ENCODE assay signal across 14 mouse cellular contexts in the genomic region with DNA sequence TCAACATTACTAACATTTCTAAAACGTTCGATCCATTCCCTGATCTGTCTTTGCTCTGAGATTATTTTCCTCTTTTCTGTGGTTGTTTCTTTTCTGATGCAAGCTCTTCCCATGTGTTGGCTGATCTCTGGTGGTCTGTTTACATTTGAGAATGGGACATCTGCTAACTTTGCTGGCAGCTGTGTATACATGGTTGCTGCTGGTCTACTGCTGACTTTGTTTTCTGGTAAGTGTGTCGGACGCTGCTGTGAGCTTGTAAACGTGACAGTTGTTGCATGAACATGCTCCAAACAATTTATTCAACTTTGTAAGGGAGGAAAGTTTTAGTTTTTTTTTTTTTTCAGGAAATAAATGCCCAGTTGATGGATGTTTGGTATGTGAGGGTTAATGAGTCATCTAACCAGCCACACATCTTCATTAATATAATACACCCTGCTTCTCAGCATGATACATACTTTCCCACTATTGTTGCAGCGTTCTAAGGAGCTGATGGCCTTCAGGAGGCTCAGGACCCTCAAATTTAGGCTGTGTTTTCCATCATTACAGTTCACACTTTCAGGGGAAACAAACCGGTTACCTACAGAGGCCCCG. TPM values are rescaled to one million over a fixed set of nuclear protein-coding genes. Genes with fewer than 3 reads are reported as not detected.
DNase-seq lines count a peak whose midpoint lies in the region; ATAC-seq and TF ChIP-seq lines count a peak whose summit lies in the region.
"Had no signal": no experiment of that assay in that cellular context is flagged by ENCODE, and none has a peak within 500 bp of the region (broad histone marks: within the 10 kb centered on the region; RNA-seq: fewer than 3 reads in every experiment).

No protein-coding gene starts in this region.

- H3K36me3 ChIP-seq in kidney, postnatal 0 days (ENCODE audit: insufficient read depth, low read length) = no peaks in the 10 kb centered on the region
- no peaks in the 10 kb centered on the region for H3K36me3 ChIP-seq in midbrain, embryonic 12.5 days
- no peaks in the 10 kb centered on the region for H3K36me3 ChIP-seq in midbrain, postnatal 0 days (ENCODE audit: insufficient read depth, low read length)
- H3K36me3 ChIP-seq in myocyte (ENCODE audit: control insufficient read depth, insufficient read depth) = no peaks in the 10 kb centered on the region

- H3K9me3 ChIP-seq in kidney, postnatal 0 days (replicated peaks; ENCODE audit: low read length) = no peaks in the 10 kb centered on the region
- no peaks in the 10 kb centered on the region for H3K9me3 ChIP-seq in midbrain, embryonic 12.5 days
- no peaks in the 10 kb centered on the region for H3K9me3 ChIP-seq in midbrain, postnatal 0 days (ENCODE audit: low read length)

- H3ac ChIP-seq in myocyte (ENCODE audit: control insufficient read depth, insufficient read length) = no peak overlapping the region

- peaks cover 5% of the 10 kb centered on the region; the same call in 1 of the 2 replicates for H3K4me1 ChIP-seq in kidney, postnatal 0 days (replicated peaks; ENCODE audit: insufficient read depth, low read length)
- peaks cover 13% of the 10 kb centered on the region; the same call in 1 of the 2 replicates for H3K4me1 ChIP-seq in midbrain, embryonic 12.5 days
- no peaks in the 10 kb centered on the region for H3K4me1 ChIP-seq in midbrain, postnatal 0 days (ENCODE audit: insufficient read depth, low read length)

- H3K4me2 ChIP-seq in kidney, postnatal 0 days (ENCODE audit: low read length) = no peak overlapping the region
- H3K4me2 ChIP-seq in midbrain, embryonic 12.5 days (replicated peaks) = no peak overlapping the region
- no peak overlapping the region for H3K4me2 ChIP-seq in midbrain, postnatal 0 days (ENCODE audit: low read depth, low read length, poor library complexity, severe bottlenecking)
- H3K4me2 ChIP-seq in myocyte (ENCODE audit: low read depth) = peak overlapping the region; percentile 60
- H3K4me2 ChIP-seq: limb, embryonic 12.5 days had no signal

- no peak overlapping the region for H3K9ac ChIP-seq in kidney, postnatal 0 days (ENCODE audit: low read depth, low read length)
- H3K9ac ChIP-seq in midbrain, embryonic 12.5 days (replicated peaks) = no peak overlapping the region
- H3K9ac ChIP-seq in midbrain, postnatal 0 days (replicated peaks; ENCODE audit: low read length, poor library complexity, severe bottlenecking) = no peak overlapping the region
- H3K9ac ChIP-seq: limb, embryonic 12.5 days had no signal

- in situ Hi-C loops in Patski (cut with MboI; ENCODE audit: low pct_unique_long_range_greater_than_20kb) = no loop called here

- DNase-seq in kidney, postnatal 0 days (ENCODE audit: low spot score) = peak; percentile 41
- no peak for DNase-seq in kidney, adult 11 months
- no peak for DNase-seq in midbrain, postnatal 0 days (ENCODE audit: low spot score)
- no peak for DNase-seq in Patski (ENCODE audit: low read depth, low spot score)
- no peak for DNase-seq in layer of hippocampus, adult 18-20 months (ENCODE audit: low spot score in 2 of 2)
- no peak for DNase-seq in urinary bladder, postnatal 10 days (ENCODE audit: low spot score)
- DNase-seq: adrenal gland, adult 2 months; cerebellum, adult 2 months; embryo, embryonic 11 days; kidney, postnatal 4 days; thymus, postnatal 25 days had no signal

- no peak overlapping the region for H3K4me3 ChIP-seq in kidney, postnatal 0 days (replicated peaks; ENCODE audit: low read depth, low read length)
- no peak overlapping the region for H3K4me3 ChIP-seq in midbrain, embryonic 12.5 days
- no peak overlapping the region for H3K4me3 ChIP-seq in midbrain, postnatal 0 days (ENCODE audit: low read depth, low read length)
- no peak overlapping the region for H3K4me3 ChIP-seq in myocyte
- H3K4me3 ChIP-seq: limb, embryonic 12.5 days had no signal

- no peak overlapping the region for H3K27ac ChIP-seq in kidney, postnatal 0 days
- H3K27ac ChIP-seq in midbrain, embryonic 12.5 days (replicated peaks) = peak overlapping the region; percentile 52; the same call in 1 of the 2 replicates
- H3K27ac ChIP-seq in midbrain, postnatal 0 days (ENCODE audit: low read depth, low read length) = no peak overlapping the region
- H3K27ac ChIP-seq: limb, embryonic 12.5 days had no signal

- no peak for TF ChIP-seq POLR2A in myocyte (IDR thresholded peaks at IDR 0.05; ENCODE audit: insufficient read length, low read depth)

- no peaks in the 10 kb centered on the region for H3K27me3 ChIP-seq in kidney, postnatal 0 days (ENCODE audit: insufficient read depth, low read length)
- no peaks in the 10 kb centered on the region for H3K27me3 ChIP-seq in midbrain, embryonic 12.5 days
- no peaks in the 10 kb centered on the region for H3K27me3 ChIP-seq in midbrain, postnatal 0 days (ENCODE audit: insufficient read depth, low read length)
- H3K27me3 ChIP-seq in Patski (no peaks in the 10 kb centered on the region), myocyte (ENCODE audit: control insufficient read depth, insufficient read depth, insufficient read length) (no peaks in the 10 kb centered on the region)
- H3K27me3 ChIP-seq: limb, embryonic 12.5 days had no signal

- POLR2A ChIA-PET in Patski (lab: Charles Lee) = interaction anchor here (1.5 kb wide), 1 partner anchor 21 kb away, joined by 6 read pairs; a partner anchor contains a TSS

- no peak for TF ChIP-seq CTCF in kidney, postnatal 0 days (IDR thresholded peaks at IDR 0.05; ENCODE audit: low read depth)
- TF ChIP-seq CTCF in midbrain, postnatal 0 days (IDR thresholded peaks at IDR 0.05) = no peak
- no peak for TF ChIP-seq CTCF in Patski (IDR thresholded peaks at IDR 0.05)

- CTCF ChIA-PET in Patski (lab: Charles Lee) = interaction anchor here (1.0 to 1.6 kb wide), 2 partner anchors 11 to 15 kb away, joined by 4 to 5 read pairs; no protein-coding TSS in a partner anchor

- WGBS in kidney, postnatal 0 days = 47% methylated on average over 8 of the region's 8 CpGs
- WGBS in midbrain, embryonic 12.5 days = 66% methylated on average over 8 of the region's 8 CpGs
- 61% methylated on average over 8 of the region's 8 CpGs for WGBS in midbrain, postnatal 0 days

- ATAC-seq in kidney, postnatal 0 days (replicated peaks; ENCODE audit: low FRiP score, low read depth) = no peak
- no peak for ATAC-seq in midbrain, embryonic 12.5 days (ENCODE audit: low FRiP score, low read depth)
- no peak for ATAC-seq in midbrain, postnatal 0 days (ENCODE audit: low FRiP score)
- peak; percentile 51 for ATAC-seq in Patski

- peaks cover 21% of the 10 kb centered on the region for H3K79me2 ChIP-seq in myocyte (ENCODE audit: control insufficient read depth, insufficient read depth)

TF ChIP-seq in myocyte, 11 proteins besides CTCF, POLR2A, EP300 and RAD21:
- TF ChIP-seq MYOD1 (IDR thresholded peaks at IDR 0.05; ENCODE audit: control insufficient read depth in 1 of 3, insufficient read length in 2 of 3, low read depth in 2 of 3) (peak in 2 of 3 experiments; percentile 74 to 77), TCF12 (IDR thresholded peaks at IDR 0.05; ENCODE audit: insufficient read depth, poor library complexity, severe bottlenecking) (peak; percentile 60), MYOG (IDR thresholded peaks at IDR 0.05; ENCODE audit: control insufficient read depth in 1 of 3, insufficient read depth in 1 of 3, insufficient read length in 2 of 3, low read depth in 2 of 3) (peak in 1 of 3 experiments; percentile 46), USF1 (IDR thresholded peaks at IDR 0.05; ENCODE audit: low read depth) (no peak), E2F4 (IDR thresholded peaks at IDR 0.05; ENCODE audit: insufficient read depth) (no peak), POLR2AphosphoS2 (IDR thresholded peaks at IDR 0.05; ENCODE audit: insufficient read length, low read depth) (no peak), MAX (IDR thresholded peaks at IDR 0.05; ENCODE audit: low read depth) (no peak), TCF3 (IDR thresholded peaks at IDR 0.05; ENCODE audit: insufficient read length, low read depth) (peak; percentile 2), REST (IDR thresholded peaks at IDR 0.05; ENCODE audit: insufficient read depth, insufficient read length) (no peak), SRF (IDR thresholded peaks at IDR 0.05; ENCODE audit: control insufficient read depth, insufficient read length, low read depth) (no peak), CEBPB (IDR thresholded peaks at IDR 0.05; ENCODE audit: insufficient read depth, poor library complexity, severe bottlenecking) (peak; percentile 59; the same call in 1 of the 2 replicates)

RNA-seq across cellular contexts. Expression of a gene that starts 21.3 kb away (rescaled TPM):
- polyA plus RNA-seq in kidney, postnatal 0 days (2015; fragmentation: Nextera tagmentation; extraction: Ambion mirVana) = 6.1 and 6.6 TPM in 2 replicates
- 2.8 and 3.2 TPM in 2 replicates for polyA plus RNA-seq in midbrain, embryonic 12.5 days (2016; fragmentation: Nextera tagmentation; extraction: Ambion mirVana)
- total RNA-seq in midbrain, postnatal 0 days (2014; rRNA removed) = 3.1 and 4.3 TPM in 2 replicates
- polyA plus RNA-seq in midbrain, postnatal 0 days (2015; fragmentation: Nextera tagmentation; extraction: Ambion mirVana) = 1.2 and 1.6 TPM in 2 replicates
- polyA plus RNA-seq in Patski (2021) = 32.0 TPM
- polyA plus RNA-seq in myocyte (2012; fragmentation: generic; extraction: Trizol) = 6.4 TPM
- 1 to 10 TPM; 5.0 to 5.9 TPM for total RNA-seq in layer of hippocampus, adult 18-20 months (2021)
